Mouse (Mus musculus) cerebellum, adult 2 months (tissue): ENCODE measurements around the gene Wdr73.

Experiments used
- CTCF ChIP-seq: fragments of 200-500 bp; IDR thresholded peaks from 2 replicates; pipeline ENCODE4 v1.5.1; 2011; ENCODE audit warnings: low read depth, mild to moderate bottlenecking, control low read depth, low read length, moderate library complexity, borderline replicate concordance; ENCODE audit not compliant: insufficient read depth
- POLR2A ChIP-seq: fragments of 200-500 bp; IDR thresholded peaks from 2 replicates; pipeline ENCODE4 v1.6.1; 2011; ENCODE audit warnings: low read length, control low read depth, borderline replicate concordance; ENCODE audit not compliant: insufficient read depth

GRCm38 (mm10) chr7:80889021-80889511, 12.0 kb downstream of the Wdr73 start:
- TF ChIP-seq CTCF (no peak), POLR2A (no peak)
